Mouse (Mus musculus) heart, embryonic 10.5 days (tissue): Measurements from ENCODE around the gene Fstl3. TPM values are rescaled to one million over a fixed set of nuclear protein-coding genes. Genes with fewer than 3 reads are reported as not detected.

Experiments used
- DNase-seq: peaks from one replicate; pipeline ENCODE4 v3.0.0-alpha.2; 2017; ENCODE audit warnings: low spot score
- H3K27ac ChIP-seq: fragments of 300-500 bp; sonication (generic); 2 replicates; pipeline ENCODE4 v1.5.1; 2016; ENCODE audit warnings: mild to moderate bottlenecking
- H3K27me3 ChIP-seq: fragments of 300-500 bp; sonication (generic); 2 replicates; pipeline ENCODE4 v1.6.1; 2016; ENCODE audit warnings: mild to moderate bottlenecking; ENCODE audit not compliant: poor library complexity, insufficient read depth, severe bottlenecking
- H3K36me3 ChIP-seq: fragments of 300-500 bp; sonication (generic); 2 replicates; pipeline ENCODE4 v1.6.1; 2016; ENCODE audit warnings: mild to moderate bottlenecking, moderate library complexity
- H3K4me1 ChIP-seq: fragments of 300-500 bp; sonication (generic); 2 replicates; pipeline ENCODE4 v1.6.1; 2016; ENCODE audit warnings: mild to moderate bottlenecking
- H3K4me3 ChIP-seq: fragments of 300-500 bp; sonication (generic); 2 replicates; pipeline ENCODE4 v1.5.1; 2016; ENCODE audit warnings: mild to moderate bottlenecking, moderate library complexity
- H3K9me3 ChIP-seq: fragments of 300-500 bp; sonication (generic); 2 replicates; pipeline ENCODE4 v1.6.1; 2016; ENCODE audit warnings: mild to moderate bottlenecking, moderate library complexity
- WGBS: fragments of 180-500 bp; shearing (Covaris S2); methylation state at CpG from one replicate; pipeline ENCODE4 v1.1.7; 2016; 5-methylcytosine and 5-hydroxymethylcytosine counted together
- polyA plus RNA-seq: library from polyadenylated mRNA; unstranded; fragments of >200 nt; fragmentation: Nextera tagmentation; extraction: Ambion mirVana; gene quantifications from 2 replicates; pipeline ENCODE4 v1.2.1, GENCODE M21; 2016

Fstl3 gene
- polyA plus RNA-seq, 1 experiment from 2014 or later = 7.9 TPM

- peaks cover 53% of the 10 kb centered on the region for H3K36me3 ChIP-seq
- no peaks in the 10 kb centered on the region for H3K27me3 ChIP-seq
- no peak overlapping the region for H3K4me3 ChIP-seq
- H3K9me3 ChIP-seq = no peaks in the 10 kb centered on the region
- WGBS = 21% methylated on average over 15 of the region's 15 CpGs
- no peak for DNase-seq
- peaks cover 18% of the 10 kb centered on the region for H3K4me1 ChIP-seq
- peak overlapping the region; percentile 44; the same call in 1 of the 2 replicates for H3K27ac ChIP-seq
Observed at GRCm38 (mm10) chr10:79811736-79812637, 34.9 kb downstream of the Fstl3 start.

GRCm38 (mm10) chr10:79814271-79814842 lies 37.3 kb downstream of the Fstl3 start:
- Histone ChIP-seq H3K27me3 (no peaks in the 10 kb centered on the region), H3K27ac (no peak overlapping the region), H3K4me1 (peaks cover 13% of the 10 kb centered on the region), H3K9me3 (no peaks in the 10 kb centered on the region), H3K36me3 (peaks cover 53% of the 10 kb centered on the region), H3K4me3 (no peak overlapping the region)
- DNase-seq = no peak
- WGBS = 78% methylated on average over 5 of the region's 5 CpGs

GRCm38 (mm10) chr10:79815671-79816494 lies 38.8 kb downstream of the Fstl3 start:
- no peaks in the 10 kb centered on the region for H3K9me3 ChIP-seq
- H3K27me3 ChIP-seq = no peaks in the 10 kb centered on the region
- H3K27ac ChIP-seq = no peak overlapping the region
- peaks cover 16% of the 10 kb centered on the region for H3K4me1 ChIP-seq
- WGBS = 81% methylated on average over 12 of the region's 12 CpGs
- H3K4me3 ChIP-seq = no peak overlapping the region
- DNase-seq = no peak
- peaks cover 54% of the 10 kb centered on the region for H3K36me3 ChIP-seq

- no peak for DNase-seq
- peaks cover 46% of the 10 kb centered on the region for H3K36me3 ChIP-seq
- H3K4me3 ChIP-seq = no peak overlapping the region
- H3K27me3 ChIP-seq = no peaks in the 10 kb centered on the region
- H3K4me1 ChIP-seq = peaks cover 13% of the 10 kb centered on the region
- no peak overlapping the region for H3K27ac ChIP-seq
- H3K9me3 ChIP-seq = no peaks in the 10 kb centered on the region
- 81% methylated on average over 2 of the region's 2 CpGs for WGBS
Observed at GRCm38 (mm10) chr10:79817111-79817510, 40.0 kb downstream of the Fstl3 start.

DNA sequence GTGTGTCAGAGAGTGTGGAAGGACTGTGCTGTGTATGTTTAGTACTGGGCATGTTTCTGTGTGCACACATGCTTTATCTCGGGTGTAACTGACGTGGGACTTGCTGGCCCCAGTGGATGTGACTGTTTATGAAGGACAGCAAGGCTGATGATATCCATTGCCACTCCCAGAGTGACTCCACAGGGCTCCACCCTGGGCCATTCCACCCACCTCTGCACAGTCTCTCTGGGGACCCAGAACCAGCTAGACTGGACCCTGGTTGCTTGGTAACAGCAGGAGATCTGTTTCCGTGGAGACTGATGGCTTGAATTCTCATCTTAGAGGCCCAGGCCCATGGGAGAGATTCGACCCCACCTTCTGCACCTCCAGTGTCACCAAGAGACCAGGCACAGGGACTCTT lies 41.2 kb downstream of the Fstl3 start:
- H3K27ac ChIP-seq = no peak overlapping the region
- no peak for DNase-seq
- no peaks in the 10 kb centered on the region for H3K27me3 ChIP-seq
- WGBS = 65% methylated on average over 4 of the region's 4 CpGs
- no peaks in the 10 kb centered on the region for H3K9me3 ChIP-seq
- peaks cover 21% of the 10 kb centered on the region for H3K4me1 ChIP-seq
- peaks cover 41% of the 10 kb centered on the region for H3K36me3 ChIP-seq
- no peak overlapping the region for H3K4me3 ChIP-seq

- H3K36me3 ChIP-seq = peaks cover 41% of the 10 kb centered on the region
Observed at GRCm38 (mm10) chr10:79819606-79820005, 42.5 kb downstream of the Fstl3 start.

GRCm38 (mm10) chr10:79820277-79820676 lies 43.2 kb downstream of the Fstl3 start:
- Histone ChIP-seq H3K4me3 (no peak overlapping the region), H3K36me3 (peaks cover 36% of the 10 kb centered on the region), H3K27me3 (no peaks in the 10 kb centered on the region), H3K27ac (no peak overlapping the region), H3K9me3 (no peaks in the 10 kb centered on the region), H3K4me1 (peaks cover 35% of the 10 kb centered on the region)
- 76% methylated on average over 8 of the region's 8 CpGs for WGBS
- DNase-seq = no peak

More at GRCm38 (mm10) chr10:79819606-79820005, 42.5 kb downstream of the Fstl3 start:
- no peak overlapping the region for H3K4me3 ChIP-seq
- no peaks in the 10 kb centered on the region for H3K27me3 ChIP-seq
- H3K4me1 ChIP-seq = peaks cover 32% of the 10 kb centered on the region
- H3K27ac ChIP-seq = no peak overlapping the region
- no peak for DNase-seq
- no peaks in the 10 kb centered on the region for H3K9me3 ChIP-seq
- 83% methylated on average over 17 of the region's 17 CpGs for WGBS

DNA sequence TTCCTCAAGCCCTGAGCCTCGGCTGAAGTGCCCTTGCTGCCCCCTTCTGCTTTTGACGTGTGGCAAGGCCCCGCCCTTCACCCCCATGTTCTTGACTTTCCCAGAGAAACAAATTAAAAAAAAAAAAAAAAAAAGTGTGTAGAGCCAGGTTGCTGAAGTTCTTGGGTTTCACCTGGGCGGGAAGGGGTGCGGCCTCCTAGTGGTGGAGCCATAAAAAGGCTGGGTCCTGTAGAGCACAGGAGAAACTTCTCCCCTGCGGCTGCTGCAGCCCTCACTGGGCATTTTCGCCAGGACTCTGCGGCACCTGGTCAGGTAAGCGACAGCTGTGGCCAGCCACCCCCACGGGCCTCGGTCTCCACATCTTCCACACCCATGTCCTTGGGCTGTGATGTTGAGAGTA lies 43.7 kb downstream of the Fstl3 start, which contains the start of gene Misp:
Gene Misp (plus strand): TSS at position 208 of the 400 bp plus-strand sequence.
- Histone ChIP-seq H3K4me3 (no peak within 1 kb of the TSS), H3K36me3 (peaks cover 33% of the 10 kb centered on the region), H3K9me3 (no peaks in the 10 kb centered on the region), H3K27ac (no peak within 1 kb of the TSS), H3K4me1 (peaks cover 35% of the 10 kb centered on the region), H3K27me3 (no peaks in the 10 kb centered on the region)
- WGBS = 58% methylated on average over 11 of the region's 11 CpGs
- DNase-seq = no peak

- Histone ChIP-seq H3K36me3 (peaks cover 24% of the 10 kb centered on the region), H3K27ac (no peak overlapping the region), H3K27me3 (no peaks in the 10 kb centered on the region), H3K9me3 (no peaks in the 10 kb centered on the region), H3K4me3 (no peak overlapping the region), H3K4me1 (peaks cover 35% of the 10 kb centered on the region)
- 85% methylated on average over 12 of the region's 12 CpGs for WGBS
- DNase-seq = no peak
Observed at GRCm38 (mm10) chr10:79821731-79822130, 44.7 kb downstream of the Fstl3 start.

GRCm38 (mm10) chr10:79822372-79822771 lies 45.3 kb downstream of the Fstl3 start:
- Histone ChIP-seq H3K4me1 (peaks cover 35% of the 10 kb centered on the region), H3K27ac (peak overlapping the region; percentile 31; the same call in 1 of the 2 replicates), H3K4me3 (0 out of 2 replicates have a peak overlapping the region, but pooled peaks have one; percentile 1), H3K27me3 (no peaks in the 10 kb centered on the region), H3K36me3 (peaks cover 22% of the 10 kb centered on the region), H3K9me3 (no peaks in the 10 kb centered on the region)
- DNase-seq = no peak
- WGBS = 46% methylated on average over 17 of the region's 17 CpGs

DNA sequence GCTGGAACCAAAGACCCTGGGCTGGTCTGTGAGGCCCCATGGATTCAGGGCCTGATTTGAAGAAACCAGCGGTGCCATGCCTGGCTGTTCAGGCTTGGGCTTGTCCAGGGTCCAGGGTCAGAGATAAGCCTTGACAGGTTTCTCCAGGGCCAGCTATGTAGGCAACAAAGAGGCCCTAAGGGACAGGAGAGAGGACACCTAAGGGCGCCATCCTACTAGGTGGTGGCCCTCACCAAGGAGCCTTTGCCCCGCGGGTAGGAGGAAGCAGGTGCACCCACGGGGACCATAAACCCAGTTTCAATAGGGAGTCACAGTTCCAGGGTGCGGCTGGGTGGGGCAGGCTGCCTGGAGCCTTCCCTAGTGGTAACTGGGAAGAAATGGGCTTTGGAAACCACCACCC lies 45.9 kb downstream of the Fstl3 start:
- Histone ChIP-seq H3K27me3 (no peaks in the 10 kb centered on the region), H3K27ac (0 out of 2 replicates have a peak overlapping the region, but pooled peaks have one; percentile 31), H3K36me3 (peaks cover 22% of the 10 kb centered on the region), H3K9me3 (no peaks in the 10 kb centered on the region), H3K4me3 (no peak overlapping the region), H3K4me1 (peaks cover 35% of the 10 kb centered on the region)
- 68% methylated on average over 6 of the region's 6 CpGs for WGBS
- DNase-seq = no peak

DNA sequence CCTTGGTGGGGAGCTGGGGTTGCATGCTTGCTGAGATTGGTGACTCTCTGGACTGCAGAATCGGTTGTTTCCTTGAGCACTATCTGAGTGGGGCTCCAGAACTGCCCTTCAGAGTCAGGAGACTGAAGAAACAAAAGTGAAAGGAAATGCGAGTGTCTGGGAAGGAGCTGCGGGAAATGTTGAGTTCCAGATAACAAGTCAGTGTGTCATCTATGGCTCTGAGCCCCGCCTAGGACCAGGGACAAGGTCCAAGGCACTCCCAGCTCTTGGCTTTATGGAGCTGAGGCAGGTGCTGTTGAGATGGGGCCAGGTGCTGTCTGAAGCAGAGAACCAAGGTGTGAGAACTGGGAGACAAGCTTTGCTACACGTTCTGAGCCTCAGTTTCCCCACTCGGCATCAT lies 47.3 kb downstream of the Fstl3 start:
- WGBS = 45% methylated on average over 6 of the region's 6 CpGs
- peaks cover 9% of the 10 kb centered on the region for H3K36me3 ChIP-seq
- peaks cover 32% of the 10 kb centered on the region for H3K4me1 ChIP-seq
- H3K27ac ChIP-seq = peak overlapping the region; percentile 56; the same call in 1 of the 2 replicates
- no peak for DNase-seq
- no peak overlapping the region for H3K4me3 ChIP-seq
- no peaks in the 10 kb centered on the region for H3K9me3 ChIP-seq
- 0 out of 2 replicates have a peak, but pooled peaks cover 8% of the 10 kb centered on the region for H3K27me3 ChIP-seq
